Mouse (Mus musculus): Measurements from ENCODE around the gene Krtap8-1. TPM values are rescaled to one million over a fixed set of nuclear protein-coding genes. Genes with fewer than 3 reads are reported as not detected.
A peak's percentile ranks its signal among the peaks of the same experiment; 100 is the strongest.

Krtap8-1 gene
- 9.2 and 30.0 TPM in 2 replicates for polyA plus RNA-seq (2015; fragmentation: Nextera tagmentation; extraction: Ambion mirVana)

DNA sequence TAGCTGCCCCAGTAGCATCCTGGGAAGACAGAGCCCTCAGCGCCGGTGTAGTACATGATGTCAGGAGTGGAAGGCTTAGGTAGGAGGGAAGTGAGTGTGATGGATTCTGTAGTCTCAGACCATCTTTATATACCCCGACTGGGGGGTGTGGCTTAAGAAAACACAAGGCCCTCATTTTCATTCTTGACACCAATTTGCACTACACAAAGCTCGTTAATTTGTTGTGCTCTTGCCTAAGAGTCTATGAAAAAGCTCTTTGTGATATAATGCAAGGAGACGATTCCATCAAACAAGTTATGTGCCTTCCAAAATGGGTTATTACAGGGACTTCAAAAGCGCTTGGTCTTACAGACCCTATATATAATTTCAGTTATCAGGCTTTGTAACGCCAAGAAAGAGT lies at the start of gene Krtap8-1:
TSS of gene Krtap8-1 (minus strand) at position 101 of the 400 bp plus-strand sequence.
- H3K9me3 ChIP-seq (replicated peaks) = no peaks in the 10 kb centered on the region
- H3K4me2 ChIP-seq (replicated peaks) = no peak within 1 kb of the TSS
- no peaks in the 10 kb centered on the region for H3K4me1 ChIP-seq
- H3K27ac ChIP-seq (replicated peaks) = no peak within 1 kb of the TSS
- no peak for ATAC-seq (ENCODE audit: insufficient number of reproducible peaks, low FRiP score, low TSS enrichment, low read depth)
- no peaks in the 10 kb centered on the region for H3K36me3 ChIP-seq
- no peak within 1 kb of the TSS for H3K9ac ChIP-seq
- no peaks in the 10 kb centered on the region for H3K27me3 ChIP-seq
- no peak within 1 kb of the TSS for H3K4me3 ChIP-seq (replicated peaks)
- WGBS = 81% methylated on average over 7 of the region's 7 CpGs

DNA sequence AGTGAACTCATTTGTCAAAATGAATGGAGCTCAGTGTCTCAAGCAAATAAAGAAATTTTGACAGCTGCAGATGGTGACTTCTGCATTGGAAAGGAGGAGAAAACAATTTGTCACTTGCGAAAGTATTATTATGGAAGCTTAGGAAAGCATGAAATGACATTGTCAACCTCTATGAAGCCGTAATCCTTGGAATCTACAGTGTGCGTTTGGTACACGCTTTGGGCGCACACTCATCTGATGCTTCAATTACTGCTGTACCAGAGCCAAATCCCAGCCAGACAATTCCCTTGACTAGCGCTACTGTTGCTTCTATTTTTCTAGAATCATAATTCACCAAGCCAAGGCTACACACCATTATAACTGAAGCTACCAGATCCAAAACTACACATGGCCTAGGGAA lies 49.6 kb upstream of the Krtap8-1 start:
- Histone ChIP-seq H3K9ac (no peak overlapping the region), H3K27me3 (no peaks in the 10 kb centered on the region), H3K27ac (replicated peaks) (no peak overlapping the region), H3K4me1 (no peaks in the 10 kb centered on the region), H3K36me3 (no peaks in the 10 kb centered on the region), H3K4me3 (replicated peaks) (no peak overlapping the region), H3K4me2 (replicated peaks) (no peak overlapping the region), H3K9me3 (replicated peaks) (no peaks in the 10 kb centered on the region)
- ATAC-seq (ENCODE audit: insufficient number of reproducible peaks, low FRiP score, low TSS enrichment, low read depth) = no peak
- 84% methylated on average over 6 of the region's 6 CpGs for WGBS

DNA sequence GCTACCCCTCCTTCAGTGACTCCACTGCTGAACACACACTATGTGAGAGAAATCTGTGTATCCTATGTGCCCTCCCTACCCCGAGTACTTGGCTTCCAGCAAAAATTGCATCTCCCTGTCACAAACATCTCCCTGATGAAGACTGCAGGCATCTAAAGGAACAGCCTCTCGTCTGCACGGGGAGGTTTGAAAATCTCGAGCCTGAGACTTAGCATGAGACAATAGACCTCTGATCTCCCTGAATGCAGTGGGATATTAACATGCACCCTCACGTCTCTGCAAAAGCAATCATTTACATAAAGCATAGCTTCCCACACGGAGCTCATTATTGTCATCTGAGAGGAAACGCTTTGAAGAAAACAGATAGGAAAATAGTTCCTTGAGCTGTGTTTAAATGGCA lies 42.8 kb upstream of the Krtap8-1 start:
- Histone ChIP-seq H3K36me3 (no peaks in the 10 kb centered on the region), H3K9ac (no peak overlapping the region), H3K4me1 (no peaks in the 10 kb centered on the region), H3K9me3 (replicated peaks) (no peaks in the 10 kb centered on the region), H3K4me2 (replicated peaks) (no peak overlapping the region), H3K27me3 (no peaks in the 10 kb centered on the region), H3K27ac (replicated peaks) (no peak overlapping the region), H3K4me3 (replicated peaks) (no peak overlapping the region)
- ATAC-seq (ENCODE audit: insufficient number of reproducible peaks, low FRiP score, low TSS enrichment, low read depth) = no peak
- 29% methylated on average over 7 of the region's 7 CpGs for WGBS

DNA sequence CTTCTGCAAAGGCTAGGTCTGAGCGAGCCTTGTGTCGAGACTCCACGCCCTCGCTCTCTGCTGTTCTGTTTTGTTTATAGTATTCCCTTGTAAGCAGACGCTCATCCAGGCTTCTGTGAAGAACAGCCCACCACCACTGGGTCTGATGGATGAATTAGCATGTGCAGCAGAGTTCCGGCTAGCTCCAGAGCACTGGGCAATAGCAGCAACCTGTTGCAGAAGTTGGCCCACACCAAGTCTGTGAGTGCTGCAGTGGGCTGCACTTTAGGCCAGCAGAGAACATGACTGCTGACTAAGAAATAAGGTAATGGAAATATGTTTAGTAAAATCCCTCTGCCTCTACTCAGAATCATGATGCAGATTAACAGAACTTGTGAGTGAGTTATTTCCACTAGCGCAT lies 42.1 kb upstream of the Krtap8-1 start:
- Histone ChIP-seq H3K36me3 (no peaks in the 10 kb centered on the region), H3K9ac (no peak overlapping the region), H3K4me1 (no peaks in the 10 kb centered on the region), H3K9me3 (replicated peaks) (no peaks in the 10 kb centered on the region), H3K27me3 (no peaks in the 10 kb centered on the region), H3K4me2 (replicated peaks) (no peak overlapping the region), H3K27ac (replicated peaks) (no peak overlapping the region), H3K4me3 (replicated peaks) (no peak overlapping the region)
- WGBS = 66% methylated on average over 7 of the region's 7 CpGs
- ATAC-seq (ENCODE audit: insufficient number of reproducible peaks, low FRiP score, low TSS enrichment, low read depth) = no peak

DNA sequence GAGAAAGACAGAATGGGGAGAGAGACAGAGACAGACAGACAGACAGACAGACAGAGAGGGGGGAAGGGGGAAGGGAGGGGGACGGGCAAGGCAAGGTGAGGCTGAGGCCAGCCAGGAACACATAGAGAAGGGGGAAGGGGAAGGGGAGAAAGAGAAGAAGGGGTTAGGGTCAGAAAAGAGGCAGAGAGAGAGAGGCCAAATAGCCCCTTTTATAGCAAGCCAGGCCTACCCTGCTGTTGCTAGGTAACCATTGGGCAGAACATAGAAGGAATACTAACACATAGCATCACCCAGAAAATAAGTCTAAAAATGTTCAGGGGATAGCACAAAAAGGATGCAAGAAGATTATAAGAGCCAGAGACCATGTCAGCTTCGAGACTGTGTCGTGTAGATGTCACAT lies 40.6 kb upstream of the Krtap8-1 start:
- Histone ChIP-seq H3K36me3 (no peaks in the 10 kb centered on the region), H3K27ac (replicated peaks) (no peak overlapping the region), H3K9me3 (replicated peaks) (no peaks in the 10 kb centered on the region), H3K27me3 (no peaks in the 10 kb centered on the region), H3K4me1 (no peaks in the 10 kb centered on the region), H3K9ac (no peak overlapping the region), H3K4me3 (replicated peaks) (no peak overlapping the region), H3K4me2 (replicated peaks) (no peak overlapping the region)
- 87% methylated on average over 3 of the region's 3 CpGs for WGBS
- no peak for ATAC-seq (ENCODE audit: insufficient number of reproducible peaks, low FRiP score, low TSS enrichment, low read depth)

DNA sequence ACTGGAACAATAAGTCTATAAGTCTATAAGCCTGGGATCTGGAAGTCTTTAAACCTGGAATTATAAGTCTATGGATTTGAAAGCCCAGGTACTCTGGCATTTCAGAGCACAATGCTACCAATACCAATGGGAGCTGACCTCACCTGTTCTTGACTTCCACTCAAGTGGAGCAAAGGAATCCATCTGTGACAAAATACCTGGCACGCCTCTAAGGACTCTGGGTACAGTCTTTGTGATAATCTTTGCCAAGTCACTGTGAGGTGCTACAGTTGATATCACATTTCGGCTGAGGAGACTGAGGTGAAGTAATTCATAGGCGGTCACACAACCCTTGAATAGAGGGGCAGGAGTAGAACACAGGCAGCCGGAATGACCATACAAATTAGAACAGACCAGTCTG lies 33.2 kb upstream of the Krtap8-1 start:
- Histone ChIP-seq H3K4me1 (no peaks in the 10 kb centered on the region), H3K4me3 (replicated peaks) (no peak overlapping the region), H3K36me3 (no peaks in the 10 kb centered on the region), H3K27me3 (no peaks in the 10 kb centered on the region), H3K9ac (no peak overlapping the region), H3K9me3 (replicated peaks) (no peaks in the 10 kb centered on the region), H3K27ac (replicated peaks) (no peak overlapping the region), H3K4me2 (replicated peaks) (no peak overlapping the region)
- ATAC-seq (ENCODE audit: insufficient number of reproducible peaks, low FRiP score, low TSS enrichment, low read depth) = no peak
- 87% methylated on average over 4 of the region's 4 CpGs for WGBS

DNA sequence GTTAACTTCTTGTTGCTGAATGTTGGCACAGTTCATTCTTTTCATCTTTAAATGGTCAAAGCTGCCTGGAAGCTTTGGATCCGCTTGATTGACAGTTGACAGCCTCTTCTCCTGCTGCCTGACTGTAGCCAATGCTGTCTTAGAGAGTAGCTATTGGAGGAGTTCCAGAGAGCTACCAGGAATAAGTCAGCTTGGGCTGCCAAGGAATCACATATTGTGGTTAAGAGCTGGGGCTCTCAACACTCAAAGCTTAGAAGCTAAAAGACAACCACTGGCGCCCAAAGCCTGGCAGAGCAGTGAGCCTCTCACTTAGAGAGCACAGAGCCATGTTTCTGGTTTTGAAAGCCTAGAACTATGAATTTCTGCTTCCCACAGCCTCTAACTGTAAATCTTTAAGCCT lies 32.8 kb upstream of the Krtap8-1 start:
- H3K4me2 ChIP-seq (replicated peaks) = no peak overlapping the region
- H3K9me3 ChIP-seq (replicated peaks) = no peaks in the 10 kb centered on the region
- WGBS = 82% methylated on average over 2 of the region's 2 CpGs
- H3K4me3 ChIP-seq (replicated peaks) = no peak overlapping the region
- no peaks in the 10 kb centered on the region for H3K4me1 ChIP-seq
- peak; percentile 60; the same call in 1 of the 2 replicates for ATAC-seq (ENCODE audit: insufficient number of reproducible peaks, low FRiP score, low TSS enrichment, low read depth)
- no peaks in the 10 kb centered on the region for H3K27me3 ChIP-seq
- H3K36me3 ChIP-seq = no peaks in the 10 kb centered on the region
- H3K27ac ChIP-seq (replicated peaks) = no peak overlapping the region
- no peak overlapping the region for H3K9ac ChIP-seq

DNA sequence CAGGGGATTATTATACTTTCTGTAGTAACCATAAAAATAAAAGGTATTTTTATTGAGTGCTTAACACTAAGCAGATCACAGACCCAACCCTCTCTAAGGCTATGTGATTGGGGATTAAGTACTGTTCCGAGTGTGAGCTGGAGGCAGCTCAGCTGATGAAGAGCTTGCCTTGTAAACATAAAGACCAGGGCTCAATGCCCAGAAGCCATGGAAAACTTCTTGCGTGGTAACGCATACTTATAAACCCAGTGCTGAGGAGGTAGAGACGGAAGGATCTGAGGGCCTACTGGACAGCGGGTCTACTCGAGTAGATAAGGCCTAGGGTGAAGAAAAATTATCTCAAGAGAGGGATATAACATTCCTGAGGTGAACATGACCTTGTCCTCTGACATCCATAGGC lies 32.3 kb upstream of the Krtap8-1 start:
- no peaks in the 10 kb centered on the region for H3K36me3 ChIP-seq
- H3K9me3 ChIP-seq (replicated peaks) = no peaks in the 10 kb centered on the region
- 0 out of 2 replicates have a peak, but pooled peaks have one; percentile 40 for ATAC-seq (ENCODE audit: insufficient number of reproducible peaks, low FRiP score, low TSS enrichment, low read depth)
- H3K27ac ChIP-seq (replicated peaks) = no peak overlapping the region
- H3K27me3 ChIP-seq = no peaks in the 10 kb centered on the region
- no peak overlapping the region for H3K4me2 ChIP-seq (replicated peaks)
- 86% methylated on average over 6 of the region's 6 CpGs for WGBS
- no peak overlapping the region for H3K9ac ChIP-seq
- H3K4me1 ChIP-seq = no peaks in the 10 kb centered on the region
- H3K4me3 ChIP-seq (replicated peaks) = no peak overlapping the region

DNA sequence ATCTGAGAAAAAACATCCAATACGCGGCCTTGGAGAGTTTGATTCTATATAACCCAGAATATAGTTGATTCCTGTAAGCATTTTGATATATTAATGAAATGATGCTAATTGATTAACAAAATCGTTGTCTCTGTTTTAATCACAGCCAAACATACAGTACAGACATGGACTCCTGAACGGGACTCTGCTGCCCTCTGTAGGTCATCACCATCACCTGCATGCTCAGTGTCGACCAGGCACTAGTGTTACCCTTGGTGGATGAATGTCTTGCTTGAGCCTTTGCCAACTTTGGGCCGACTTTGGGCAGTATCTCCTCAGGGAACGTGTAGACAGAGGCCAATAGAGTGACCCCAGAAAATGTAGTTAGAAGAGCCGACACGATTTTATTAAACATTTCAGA lies 29.9 kb upstream of the Krtap8-1 start:
- H3K27ac ChIP-seq (replicated peaks) = no peak overlapping the region
- no peaks in the 10 kb centered on the region for H3K36me3 ChIP-seq
- 59% methylated on average over 9 of the region's 9 CpGs for WGBS
- no peak overlapping the region for H3K9ac ChIP-seq
- H3K4me3 ChIP-seq (replicated peaks) = no peak overlapping the region
- no peaks in the 10 kb centered on the region for H3K27me3 ChIP-seq
- no peaks in the 10 kb centered on the region for H3K9me3 ChIP-seq (replicated peaks)
- no peak overlapping the region for H3K4me2 ChIP-seq (replicated peaks)
- no peaks in the 10 kb centered on the region for H3K4me1 ChIP-seq
- no peak for ATAC-seq (ENCODE audit: insufficient number of reproducible peaks, low FRiP score, low TSS enrichment, low read depth)

DNA sequence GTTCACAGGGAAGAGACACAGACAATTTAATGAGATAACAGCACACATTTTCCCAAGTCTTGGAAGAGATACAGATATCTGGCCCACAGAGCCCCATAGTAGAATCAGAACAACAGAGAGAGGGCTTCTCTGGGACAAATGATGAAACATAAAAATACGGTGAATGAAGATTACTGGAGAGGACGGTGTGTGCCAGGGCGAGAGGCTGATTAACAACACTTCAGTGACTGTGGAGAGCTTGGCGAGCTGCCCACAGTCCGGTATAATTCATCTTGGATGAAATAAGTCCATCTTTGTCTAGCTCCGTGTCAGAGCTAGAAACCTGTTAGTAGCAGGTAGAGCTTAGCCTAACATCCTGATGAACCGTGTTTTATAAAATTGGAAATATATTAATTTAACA lies 25.7 kb upstream of the Krtap8-1 start:
- Histone ChIP-seq H3K4me2 (replicated peaks) (no peak overlapping the region), H3K27ac (replicated peaks) (no peak overlapping the region), H3K27me3 (no peaks in the 10 kb centered on the region), H3K36me3 (no peaks in the 10 kb centered on the region), H3K4me3 (replicated peaks) (no peak overlapping the region), H3K9ac (no peak overlapping the region), H3K4me1 (no peaks in the 10 kb centered on the region), H3K9me3 (replicated peaks) (no peaks in the 10 kb centered on the region)
- no peak for ATAC-seq (ENCODE audit: insufficient number of reproducible peaks, low FRiP score, low TSS enrichment, low read depth)
- 79% methylated on average over 7 of the region's 7 CpGs for WGBS

DNA sequence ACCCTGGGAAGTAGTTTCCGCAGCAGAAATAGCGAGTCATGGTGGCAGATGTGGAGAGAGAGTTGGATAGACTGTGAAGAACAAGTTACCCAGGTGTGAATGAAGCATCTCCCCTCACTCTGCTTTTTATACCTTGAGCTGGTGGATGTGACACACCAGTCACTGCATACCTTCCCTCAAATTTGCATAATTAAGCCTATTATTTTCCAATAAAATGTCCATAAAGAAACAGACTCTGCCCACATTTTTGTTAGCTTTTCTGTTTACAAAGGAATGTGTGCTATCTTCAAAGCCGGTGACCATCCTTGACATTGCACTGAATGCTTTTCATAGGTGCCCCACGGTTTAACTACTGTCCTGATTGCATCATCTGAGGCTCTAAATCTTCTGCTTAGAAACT lies 20.5 kb upstream of the Krtap8-1 start, which contains the start of gene Krtap7-1:
TSS of gene Krtap7-1 (minus strand) at position 101 of the 400 bp plus-strand sequence.
- no peaks in the 10 kb centered on the region for H3K27me3 ChIP-seq
- no peaks in the 10 kb centered on the region for H3K36me3 ChIP-seq
- H3K4me1 ChIP-seq = no peaks in the 10 kb centered on the region
- ATAC-seq (ENCODE audit: insufficient number of reproducible peaks, low FRiP score, low TSS enrichment, low read depth) = no peak
- H3K9me3 ChIP-seq (replicated peaks) = no peaks in the 10 kb centered on the region
- H3K4me3 ChIP-seq (replicated peaks) = no peak within 1 kb of the TSS
- H3K4me2 ChIP-seq (replicated peaks) = no peak within 1 kb of the TSS
- no peak within 1 kb of the TSS for H3K27ac ChIP-seq (replicated peaks)
- 81% methylated on average over 4 of the region's 4 CpGs for WGBS
- no peak within 1 kb of the TSS for H3K9ac ChIP-seq

DNA sequence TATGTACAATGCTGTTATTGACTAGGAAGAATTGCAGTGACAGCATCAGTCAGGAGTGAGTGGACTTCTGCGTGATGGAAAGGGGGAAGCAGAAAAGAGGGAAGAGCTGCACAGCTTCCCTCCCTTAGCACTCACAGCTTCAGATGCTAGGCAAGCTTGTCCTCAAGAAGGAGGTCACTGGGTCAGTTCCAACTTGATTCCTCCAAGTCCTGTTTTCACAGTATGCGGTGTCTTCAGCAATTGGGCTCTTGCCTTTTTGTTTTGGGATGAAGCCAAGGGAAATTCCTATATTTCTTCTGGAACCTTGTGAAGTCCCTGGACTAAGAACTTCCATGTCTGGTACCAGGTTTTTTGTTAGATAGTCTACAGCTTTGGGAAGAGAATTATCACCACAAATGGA lies 15.8 kb upstream of the Krtap8-1 start:
- H3K27me3 ChIP-seq = no peaks in the 10 kb centered on the region
- 72% methylated on average over 2 of the region's 2 CpGs for WGBS
- no peak overlapping the region for H3K9ac ChIP-seq
- H3K4me2 ChIP-seq (replicated peaks) = no peak overlapping the region
- no peak for ATAC-seq (ENCODE audit: insufficient number of reproducible peaks, low FRiP score, low TSS enrichment, low read depth)
- no peak overlapping the region for H3K27ac ChIP-seq (replicated peaks)
- no peak overlapping the region for H3K4me3 ChIP-seq (replicated peaks)
- H3K4me1 ChIP-seq = no peaks in the 10 kb centered on the region
- H3K9me3 ChIP-seq (replicated peaks) = no peaks in the 10 kb centered on the region
- no peaks in the 10 kb centered on the region for H3K36me3 ChIP-seq
